Mouse (Mus musculus) myocyte (in vitro differentiated cells): ENCODE measurements at regions not wholly inside any gene's neighbourhood (a gene's known extent, or its start where the extent isn't known, plus 50 kb on each side); places are given as distances from the start of the nearest gene placed in this dataset.

ENCODE experiments used
- E2F4 ChIP-seq: IDR thresholded peaks from one replicate; pipeline ENCODE4 v1.6.1; 2011; ENCODE audit warnings: mild to moderate bottlenecking, control low read depth, moderate library complexity; ENCODE audit not compliant: insufficient read depth
- POLR2A ChIP-seq: IDR thresholded peaks from one replicate; pipeline ENCODE4 v1.6.1; 2011; ENCODE audit warnings: low read depth, mild to moderate bottlenecking, control low read depth, moderate library complexity; ENCODE audit not compliant: insufficient read length
- REST ChIP-seq: IDR thresholded peaks from one replicate; pipeline ENCODE4 v1.6.1; 2011; ENCODE audit warnings: mild to moderate bottlenecking, control low read depth, moderate library complexity; ENCODE audit not compliant: insufficient read depth, insufficient read length
- USF1 ChIP-seq: IDR thresholded peaks from one replicate; pipeline ENCODE4 v1.6.1; 2011; ENCODE audit warnings: low read depth, mild to moderate bottlenecking, control low read depth, moderate library complexity

GRCm38 (mm10) chr12:107095409-107095808 lies 393.0 kb upstream of the 3110018I06Rik start:
- TF ChIP-seq E2F4 (no peak), POLR2A (no peak), USF1 (no peak), REST (no peak)
